Mouse (Mus musculus): ENCODE results near the gene Mycbpap. TPM values are rescaled to one million over a fixed set of nuclear protein-coding genes. Genes with fewer than 3 reads are reported as not detected.

The Mycbpap gene
- polyA plus RNA-seq (2014; fragmentation: Nextera tagmentation; extraction: Ambion mirVana) = 4.2 and 4.9 TPM in 2 replicates

- H3K36me3 ChIP-seq (ENCODE audit: control insufficient read depth, insufficient read depth, low read length) = no peaks in the 10 kb centered on the region
- H3K27me3 ChIP-seq (ENCODE audit: control insufficient read depth, insufficient read depth, low read length) = no peaks in the 10 kb centered on the region
- peaks cover 11% of the 10 kb centered on the region for H3K4me1 ChIP-seq (ENCODE audit: control insufficient read depth, insufficient read depth, low read length)
- peak; percentile 80 for DNase-seq (ENCODE audit: low spot score)
- WGBS = under 1% methylated on average over 42 of the region's 42 CpGs
- H3K4me3 ChIP-seq (ENCODE audit: low read depth, low read length) = peak within 1 kb of the TSS; percentile 58
- peak within 1 kb of the TSS; percentile 89 for H3K4me2 ChIP-seq (ENCODE audit: low read depth, severe bottlenecking)
- no peaks in the 10 kb centered on the region for H3K9me3 ChIP-seq (ENCODE audit: control insufficient read depth, low read length)
- ATAC-seq (ENCODE audit: insufficient number of reproducible peaks, low FRiP score, low TSS enrichment, low read depth) = peak; percentile 62
- H3K9ac ChIP-seq (ENCODE audit: low read length) = peak within 1 kb of the TSS; percentile 70
- H3K27ac ChIP-seq (replicated peaks; ENCODE audit: low read depth, low read length) = no peak within 1 kb of the TSS
Observed at GRCm38 (mm10) chr11:94521219-94521843, at the start of gene Mycbpap. TSS of gene Mycbpap (minus strand) at chr11:94521742.

- WGBS = 72% methylated on average over 9 of the region's 9 CpGs
Observed at GRCm38 (mm10) chr11:94570612-94571011, 49.1 kb upstream of the Mycbpap start.

GRCm38 (mm10) chr11:94567326-94567725 lies 45.8 kb upstream of the Mycbpap start:
- ATAC-seq (ENCODE audit: insufficient number of reproducible peaks, low FRiP score, low TSS enrichment, low read depth) = no peak
- peaks cover 14% of the 10 kb centered on the region; the same call in 1 of the 2 replicates for H3K27me3 ChIP-seq (ENCODE audit: control insufficient read depth, insufficient read depth, low read length)
- H3K9me3 ChIP-seq (ENCODE audit: control insufficient read depth, low read length) = no peaks in the 10 kb centered on the region
- peaks cover 17% of the 10 kb centered on the region for H3K4me1 ChIP-seq (ENCODE audit: control insufficient read depth, insufficient read depth, low read length)
- DNase-seq (ENCODE audit: low spot score) = no peak
- no peak overlapping the region for H3K9ac ChIP-seq (ENCODE audit: low read length)
- WGBS = 89% methylated on average over 7 of the region's 7 CpGs
- no peak overlapping the region for H3K4me3 ChIP-seq (ENCODE audit: low read depth, low read length)
- no peak overlapping the region for H3K27ac ChIP-seq (replicated peaks; ENCODE audit: low read depth, low read length)
- H3K4me2 ChIP-seq (ENCODE audit: low read depth, severe bottlenecking) = no peak overlapping the region
- no peaks in the 10 kb centered on the region for H3K36me3 ChIP-seq (ENCODE audit: control insufficient read depth, insufficient read depth, low read length)

More at GRCm38 (mm10) chr11:94570612-94571011, 49.1 kb upstream of the Mycbpap start:
- DNase-seq (ENCODE audit: low spot score) (no peak), ATAC-seq (ENCODE audit: insufficient number of reproducible peaks, low FRiP score, low TSS enrichment, low read depth) (no peak)
- 0 out of 2 replicates have a peak overlapping the region, but pooled peaks have one; percentile 52 for H3K27ac ChIP-seq (replicated peaks; ENCODE audit: low read depth, low read length)
- no peaks in the 10 kb centered on the region for H3K36me3 ChIP-seq (ENCODE audit: control insufficient read depth, insufficient read depth, low read length)
- no peaks in the 10 kb centered on the region for H3K9me3 ChIP-seq (ENCODE audit: control insufficient read depth, low read length)
- no peak overlapping the region for H3K9ac ChIP-seq (ENCODE audit: low read length)
- H3K4me1 ChIP-seq (ENCODE audit: control insufficient read depth, insufficient read depth, low read length) = no peaks in the 10 kb centered on the region
- peaks cover 4% of the 10 kb centered on the region; the same call in 1 of the 2 replicates for H3K27me3 ChIP-seq (ENCODE audit: control insufficient read depth, insufficient read depth, low read length)
- H3K4me2 ChIP-seq (ENCODE audit: low read depth, severe bottlenecking) = no peak overlapping the region
- H3K4me3 ChIP-seq (ENCODE audit: low read depth, low read length) = no peak overlapping the region

GRCm38 (mm10) chr11:94566534-94566933 lies 45.0 kb upstream of the Mycbpap start:
- H3K27ac ChIP-seq (replicated peaks; ENCODE audit: low read depth, low read length) = no peak overlapping the region
- H3K4me1 ChIP-seq (ENCODE audit: control insufficient read depth, insufficient read depth, low read length) = peaks cover 17% of the 10 kb centered on the region
- ATAC-seq (ENCODE audit: insufficient number of reproducible peaks, low FRiP score, low TSS enrichment, low read depth) (no peak), DNase-seq (ENCODE audit: low spot score) (no peak)
- no peak overlapping the region for H3K9ac ChIP-seq (ENCODE audit: low read length)
- H3K4me3 ChIP-seq (ENCODE audit: low read depth, low read length) = no peak overlapping the region
- H3K4me2 ChIP-seq (ENCODE audit: low read depth, severe bottlenecking) = no peak overlapping the region
- no peaks in the 10 kb centered on the region for H3K36me3 ChIP-seq (ENCODE audit: control insufficient read depth, insufficient read depth, low read length)
- H3K9me3 ChIP-seq (ENCODE audit: control insufficient read depth, low read length) = no peaks in the 10 kb centered on the region
- 81% methylated on average over 6 of the region's 6 CpGs for WGBS
- H3K27me3 ChIP-seq (ENCODE audit: control insufficient read depth, insufficient read depth, low read length) = peaks cover 14% of the 10 kb centered on the region; the same call in 1 of the 2 replicates

GRCm38 (mm10) chr11:94565151-94565479 lies 43.6 kb upstream of the Mycbpap start:
- H3K4me2 ChIP-seq (ENCODE audit: low read depth, severe bottlenecking) = peak overlapping the region; percentile 54
- H3K4me1 ChIP-seq (ENCODE audit: control insufficient read depth, insufficient read depth, low read length) = peaks cover 17% of the 10 kb centered on the region
- H3K9me3 ChIP-seq (ENCODE audit: control insufficient read depth, low read length) = no peaks in the 10 kb centered on the region
- H3K27ac ChIP-seq (replicated peaks; ENCODE audit: low read depth, low read length) = no peak overlapping the region
- 10% methylated on average over 16 of the region's 16 CpGs for WGBS
- DNase-seq (ENCODE audit: low spot score) = peak; percentile 45
- H3K27me3 ChIP-seq (ENCODE audit: control insufficient read depth, insufficient read depth, low read length) = peaks cover 14% of the 10 kb centered on the region; the same call in 1 of the 2 replicates
- ATAC-seq (ENCODE audit: insufficient number of reproducible peaks, low FRiP score, low TSS enrichment, low read depth) = no peak
- 0 out of 2 replicates have a peak overlapping the region, but pooled peaks have one; percentile 19 for H3K4me3 ChIP-seq (ENCODE audit: low read depth, low read length)
- H3K36me3 ChIP-seq (ENCODE audit: control insufficient read depth, insufficient read depth, low read length) = no peaks in the 10 kb centered on the region
- H3K9ac ChIP-seq (ENCODE audit: low read length) = no peak overlapping the region

GRCm38 (mm10) chr11:94564437-94565150 lies 43.1 kb upstream of the Mycbpap start, which contains the start of gene Chad:
TSS of gene Chad (plus strand) at chr11:94565047.
- H3K4me1 ChIP-seq (ENCODE audit: control insufficient read depth, insufficient read depth, low read length) = peaks cover 17% of the 10 kb centered on the region
- 2% methylated on average over 35 of the region's 35 CpGs for WGBS
- ATAC-seq (ENCODE audit: insufficient number of reproducible peaks, low FRiP score, low TSS enrichment, low read depth) = peak; percentile 8; the same call in 1 of the 2 replicates
- peaks cover 14% of the 10 kb centered on the region; the same call in 1 of the 2 replicates for H3K27me3 ChIP-seq (ENCODE audit: control insufficient read depth, insufficient read depth, low read length)
- peak within 1 kb of the TSS; percentile 43 for H3K9ac ChIP-seq (ENCODE audit: low read length)
- no peaks in the 10 kb centered on the region for H3K9me3 ChIP-seq (ENCODE audit: control insufficient read depth, low read length)
- peak within 1 kb of the TSS; percentile 19 for H3K4me3 ChIP-seq (ENCODE audit: low read depth, low read length)
- H3K36me3 ChIP-seq (ENCODE audit: control insufficient read depth, insufficient read depth, low read length) = no peaks in the 10 kb centered on the region
- H3K27ac ChIP-seq (replicated peaks; ENCODE audit: low read depth, low read length) = no peak within 1 kb of the TSS
- DNase-seq (ENCODE audit: low spot score) = peak; percentile 71
- peak within 1 kb of the TSS; percentile 54 for H3K4me2 ChIP-seq (ENCODE audit: low read depth, severe bottlenecking)

- no peak overlapping the region; the same call in 1 of the 2 replicates for H3K4me3 ChIP-seq (ENCODE audit: low read depth, low read length)
- peak overlapping the region; percentile 54; the same call in 1 of the 2 replicates for H3K4me2 ChIP-seq (ENCODE audit: low read depth, severe bottlenecking)
- 49% methylated on average over 5 of the region's 5 CpGs for WGBS
- no peak for DNase-seq (ENCODE audit: low spot score)
- no peak overlapping the region for H3K27ac ChIP-seq (replicated peaks; ENCODE audit: low read depth, low read length)
- no peaks in the 10 kb centered on the region for H3K9me3 ChIP-seq (ENCODE audit: control insufficient read depth, low read length)
- peaks cover 17% of the 10 kb centered on the region for H3K4me1 ChIP-seq (ENCODE audit: control insufficient read depth, insufficient read depth, low read length)
- peak; percentile 61 for ATAC-seq (ENCODE audit: insufficient number of reproducible peaks, low FRiP score, low TSS enrichment, low read depth)
- peak overlapping the region; percentile 43; the same call in 1 of the 2 replicates for H3K9ac ChIP-seq (ENCODE audit: low read length)
- peaks cover 14% of the 10 kb centered on the region; the same call in 1 of the 2 replicates for H3K27me3 ChIP-seq (ENCODE audit: control insufficient read depth, insufficient read depth, low read length)
- H3K36me3 ChIP-seq (ENCODE audit: control insufficient read depth, insufficient read depth, low read length) = no peaks in the 10 kb centered on the region
Observed at GRCm38 (mm10) chr11:94563821-94564220, 42.3 kb upstream of the Mycbpap start.

- no peak for DNase-seq (ENCODE audit: low spot score)
- Histone ChIP-seq H3K4me2 (ENCODE audit: low read depth, severe bottlenecking) (no peak overlapping the region), H3K4me3 (ENCODE audit: low read depth, low read length) (no peak overlapping the region), H3K4me1 (ENCODE audit: control insufficient read depth, insufficient read depth, low read length) (peaks cover 17% of the 10 kb centered on the region), H3K36me3 (ENCODE audit: control insufficient read depth, insufficient read depth, low read length) (no peaks in the 10 kb centered on the region), H3K9me3 (ENCODE audit: control insufficient read depth, low read length) (no peaks in the 10 kb centered on the region), H3K27me3 (ENCODE audit: control insufficient read depth, insufficient read depth, low read length) (peaks cover 14% of the 10 kb centered on the region; the same call in 1 of the 2 replicates), H3K27ac (replicated peaks; ENCODE audit: low read depth, low read length) (no peak overlapping the region), H3K9ac (ENCODE audit: low read length) (no peak overlapping the region)
- ATAC-seq (ENCODE audit: insufficient number of reproducible peaks, low FRiP score, low TSS enrichment, low read depth) = 0 out of 2 replicates have a peak, but pooled peaks have one; percentile 14
- WGBS = 92% methylated on average over 5 of the region's 5 CpGs
Observed at GRCm38 (mm10) chr11:94563383-94563782, 41.8 kb upstream of the Mycbpap start.
